Mouse (Mus musculus) testis, adult 2 months (tissue): ENCODE measurements at regions not wholly inside any gene's neighbourhood (a gene's known extent, or its start where the extent isn't known, plus 50 kb on each side); places are given as distances from the start of the nearest gene placed in this dataset.

Experiments used
- CTCF ChIP-seq: fragments of 200-500 bp; IDR thresholded peaks from 2 replicates; pipeline ENCODE4 v1.5.1; 2012; ENCODE audit warnings: low read depth, mild to moderate bottlenecking, inconsistent platforms, low read length, moderate library complexity; ENCODE audit not compliant: control insufficient read depth, insufficient read depth, insufficient replicate concordance
- POLR2A ChIP-seq: fragments of 200-500 bp; IDR thresholded peaks from 2 replicates; pipeline ENCODE4 v1.6.1; 2012; ENCODE audit warnings: low read depth, mild to moderate bottlenecking, inconsistent platforms, low read length, moderate library complexity; ENCODE audit not compliant: control insufficient read depth

- TF ChIP-seq POLR2A = no peak
- TF ChIP-seq CTCF = no peak
Measured at GRCm38 (mm10) chr5:111509014-111509561, 91.9 kb downstream of the Mn1 start.
